ENCODE assay signal across 13 mouse cellular contexts in genomic region chr5:25001391-25001794, GRCm38 (mm10).
A peak's percentile ranks its signal among the peaks of the same experiment; 100 is the strongest.
DNase-seq lines count a peak whose midpoint lies in the region; ATAC-seq and TF ChIP-seq lines count a peak whose summit lies in the region.
"Had no signal": no experiment of that assay in that cellular context is flagged by ENCODE, and none has a peak within 500 bp of the region (broad histone marks: within the 10 kb centered on the region; RNA-seq: fewer than 3 reads in every experiment).

No protein-coding gene starts in this region.

- no peaks in the 10 kb centered on the region for H3K27me3 ChIP-seq in lung, embryonic 14.5 days (ENCODE audit: insufficient read depth, low read length)
- H3K27me3 ChIP-seq in midbrain, embryonic 11.5 days (ENCODE audit: control insufficient read depth, insufficient read depth, low read length): no peaks in the 10 kb centered on the region
- H3K27me3 ChIP-seq: embryonic facial prominence, embryonic 12.5 days; limb, embryonic 13.5 days; midbrain, embryonic 15.5 days had no signal

- intact Hi-C loops in gastrocnemius, postnatal 14 days (cut with DNase I; ENCODE audit: low total_unique reads): no loop called here

- H3K4me1 ChIP-seq in brown adipose tissue, adult 24 weeks (ENCODE audit: control insufficient read depth, insufficient read depth, insufficient read length, low read length): peaks cover 13% of the 10 kb centered on the region
- peaks cover 8% of the 10 kb centered on the region; the same call in 1 of the 2 replicates for H3K4me1 ChIP-seq in lung, embryonic 14.5 days (ENCODE audit: insufficient read depth)
- H3K4me1 ChIP-seq in midbrain, embryonic 11.5 days (ENCODE audit: control insufficient read depth, insufficient read depth, low read length): no peaks in the 10 kb centered on the region
- H3K4me1 ChIP-seq: midbrain, embryonic 15.5 days had no signal

- peak; percentile 15 to 20 for DNase-seq in gastrocnemius, adult 8-10 months (ENCODE audit: low spot score in 2 of 2)
- DNase-seq in gastrocnemius, postnatal 14 days: no peak
- peak; percentile 74 for DNase-seq in 3T3-L1 (ENCODE audit: low read depth, low spot score)
- peak; percentile 46 for DNase-seq in lung, embryonic 14.5 days
- no peak for DNase-seq in ovary, postnatal 10 days (ENCODE audit: low spot score)
- no peak for DNase-seq in midbrain, embryonic 11.5 days (ENCODE audit: low spot score, missing footprints)
- no peak for DNase-seq in urinary bladder, postnatal 25 days (ENCODE audit: low spot score)

- TF ChIP-seq CTCF in lung, embryonic 14.5 days (IDR thresholded peaks at IDR 0.05; ENCODE audit: low read depth): no peak

- H3K4me3 ChIP-seq in brown adipose tissue, adult 24 weeks (ENCODE audit: insufficient read depth, low read depth, low read length): no peak overlapping the region
- H3K4me3 ChIP-seq in lung, embryonic 14.5 days (ENCODE audit: low read depth, low read length): no peak overlapping the region
- H3K4me3 ChIP-seq in midbrain, embryonic 11.5 days (ENCODE audit: low read depth, low read length): no peak overlapping the region
- H3K4me3 ChIP-seq: embryonic facial prominence, embryonic 12.5 days; layer of hippocampus, adult 2 months; limb, embryonic 13.5 days; midbrain, embryonic 15.5 days had no signal

- H3K4me2 ChIP-seq in lung, embryonic 14.5 days: no peak overlapping the region
- no peak overlapping the region for H3K4me2 ChIP-seq in midbrain, embryonic 11.5 days
- H3K4me2 ChIP-seq: embryonic facial prominence, embryonic 12.5 days; limb, embryonic 13.5 days; midbrain, embryonic 15.5 days had no signal

- peak overlapping the region; percentile 52 for H3K27ac ChIP-seq in brown adipose tissue, adult 24 weeks (replicated peaks; ENCODE audit: low read depth, low read length)
- H3K27ac ChIP-seq in lung, embryonic 14.5 days (ENCODE audit: low read depth): no peak overlapping the region; the same call in 1 of the 2 replicates
- no peak overlapping the region for H3K27ac ChIP-seq in midbrain, embryonic 11.5 days (ENCODE audit: low read depth, low read length)
- H3K27ac ChIP-seq: embryonic facial prominence, embryonic 12.5 days; hindbrain, postnatal 0 days; layer of hippocampus, adult 2 months; limb, embryonic 13.5 days; midbrain, embryonic 15.5 days had no signal

- H3K9me3 ChIP-seq in lung, embryonic 14.5 days (ENCODE audit: low read depth, low read length): no peaks in the 10 kb centered on the region
- no peaks in the 10 kb centered on the region for H3K9me3 ChIP-seq in midbrain, embryonic 11.5 days (ENCODE audit: control insufficient read depth, low read length)
- H3K9me3 ChIP-seq: embryonic facial prominence, embryonic 12.5 days; midbrain, embryonic 15.5 days had no signal

- no peak for ATAC-seq in lung, embryonic 14.5 days (ENCODE audit: insufficient read depth)
- ATAC-seq in midbrain, embryonic 11.5 days (ENCODE audit: low FRiP score): no peak
- ATAC-seq: hindbrain, postnatal 0 days; midbrain, embryonic 15.5 days had no signal

- H3K36me3 ChIP-seq in lung, embryonic 14.5 days (ENCODE audit: insufficient read depth): no peaks in the 10 kb centered on the region
- no peaks in the 10 kb centered on the region for H3K36me3 ChIP-seq in midbrain, embryonic 11.5 days (ENCODE audit: control insufficient read depth, insufficient read depth, low read length)
- H3K36me3 ChIP-seq: embryonic facial prominence, embryonic 12.5 days; limb, embryonic 13.5 days; midbrain, embryonic 15.5 days had no signal

- H3K9ac ChIP-seq in lung, embryonic 14.5 days: no peak overlapping the region
- no peak overlapping the region for H3K9ac ChIP-seq in midbrain, embryonic 11.5 days (ENCODE audit: low read length)
- H3K9ac ChIP-seq: embryonic facial prominence, embryonic 12.5 days; limb, embryonic 13.5 days; midbrain, embryonic 15.5 days had no signal

- 22% methylated on average over 8 of the region's 8 CpGs for WGBS in lung, embryonic 14.5 days
- 71% methylated on average over 8 of the region's 8 CpGs for WGBS in midbrain, embryonic 11.5 days

Comparison
In these comparisons a context has a peak if more than half of its experiments do, and no peak if none do; other contexts are left out.
1. DNase-seq: peak in gastrocnemius, adult 8-10 months (2 of 2), 3T3-L1 (single experiment) and lung, embryonic 14.5 days (single experiment); none in gastrocnemius, postnatal 14 days (single experiment), ovary, postnatal 10 days (single experiment), midbrain, embryonic 11.5 days (single experiment) and urinary bladder, postnatal 25 days (single experiment).